Mouse (Mus musculus) heart, postnatal 25 days (tissue): ENCODE results near the gene Rabggta. TPM values are rescaled to one million over a fixed set of nuclear protein-coding genes. Genes with fewer than 3 reads are reported as not detected.
A peak's percentile ranks its signal among the peaks of the same experiment; 100 is the strongest.
"Not testable (repeated sequence)": the region's sequence is repeated elsewhere in the genome, so short reads cannot be mapped to it uniquely, and the experiment has no call there.

ENCODE experiments used
- DNase-seq: peaks from one replicate; pipeline ENCODE4 v3.0.0; 2022; ENCODE audit warnings: low spot score
- intact Hi-C: fragments of 180-260 bp; cut with DNase I; formaldehyde crosslinking; loops from one replicate; pipeline ENCODE4 v1.15.1; 2025
- total RNA-seq, 2 experiments: library from RNA; stranded (reverse); gene quantifications; 2 replicates each; pipeline ENCODE4 v1.2.3; 2021

The Rabggta gene
- total RNA-seq = 10 to 100 TPM; 13.0 to 13.4 TPM

DNA sequence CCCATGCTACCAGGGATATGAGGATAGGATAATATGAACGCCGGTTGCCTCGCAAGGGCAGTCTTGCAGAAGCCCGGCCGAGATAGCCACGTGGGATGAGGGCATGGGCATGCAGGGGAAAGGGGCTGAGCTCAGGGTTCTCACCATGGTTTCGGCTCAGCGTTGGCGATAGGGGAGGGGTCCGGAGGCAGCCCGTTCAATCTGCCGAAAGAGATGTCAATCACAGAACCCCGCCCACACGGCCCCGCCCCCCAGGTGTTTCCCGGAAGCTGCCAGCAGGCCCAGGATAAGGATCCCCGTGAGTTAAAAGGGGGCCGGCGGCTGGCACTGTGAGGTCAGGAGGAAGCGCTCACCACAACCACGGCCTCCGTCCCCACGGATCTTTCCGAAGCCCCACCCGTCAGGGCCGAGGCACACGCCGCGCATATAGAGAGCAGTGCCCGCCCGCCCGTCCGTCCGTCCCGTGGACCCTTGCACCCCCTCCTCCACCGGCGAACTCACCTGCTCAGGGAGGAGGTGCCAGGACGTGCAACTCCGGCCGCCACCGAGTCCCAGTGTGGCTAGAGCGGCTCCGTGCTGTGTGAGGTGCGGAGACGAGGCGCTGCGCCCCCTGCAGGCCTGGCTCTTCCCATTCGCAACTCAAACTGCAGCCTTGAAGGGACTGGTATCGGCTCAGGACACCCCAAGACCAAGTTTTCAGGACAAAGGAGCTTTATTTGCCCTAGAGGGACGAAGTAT lies at the start of gene Rabggta:
Gene Rabggta, minus strand, starts transcription at position 564 of the 738 bp plus-strand sequence.
- intact Hi-C loops = loop anchor here (2.0 kb wide), 1 partner anchor 39 kb away; no protein-coding TSS in a partner anchor
- peak; percentile 76 for DNase-seq

DNA sequence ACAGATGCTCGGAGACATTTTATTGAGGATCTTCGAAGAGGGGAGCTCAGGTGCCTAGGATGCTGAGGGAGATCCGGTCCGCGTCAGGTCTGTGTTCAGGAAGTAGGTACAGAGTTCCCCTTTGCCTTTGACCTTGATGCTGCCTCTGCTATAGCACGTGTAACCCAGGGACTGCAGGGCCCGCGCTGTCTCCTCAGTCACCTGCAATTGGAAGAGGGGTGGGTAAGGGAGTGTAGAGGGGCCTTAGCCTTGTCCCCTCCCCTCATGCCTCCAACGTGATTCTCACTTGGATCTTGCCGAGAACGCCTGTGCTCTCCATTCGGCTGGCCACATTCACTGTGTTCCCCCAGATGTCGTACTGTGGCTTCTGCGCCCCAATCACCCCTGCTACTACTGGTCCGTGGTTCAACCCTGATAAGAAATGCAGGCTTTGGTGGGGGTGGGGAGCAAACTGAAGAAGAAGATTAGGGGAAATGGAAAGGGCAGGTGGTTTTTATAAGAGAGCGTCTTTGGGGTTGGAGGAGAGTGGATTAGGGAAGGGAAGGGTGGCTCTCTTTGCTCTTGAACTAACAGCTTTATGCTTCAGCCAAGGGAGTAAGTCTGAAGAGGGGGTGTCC lies 47.1 kb upstream of the Rabggta start:
- DNase-seq = no peak
- intact Hi-C loops = no loop called here

DNA sequence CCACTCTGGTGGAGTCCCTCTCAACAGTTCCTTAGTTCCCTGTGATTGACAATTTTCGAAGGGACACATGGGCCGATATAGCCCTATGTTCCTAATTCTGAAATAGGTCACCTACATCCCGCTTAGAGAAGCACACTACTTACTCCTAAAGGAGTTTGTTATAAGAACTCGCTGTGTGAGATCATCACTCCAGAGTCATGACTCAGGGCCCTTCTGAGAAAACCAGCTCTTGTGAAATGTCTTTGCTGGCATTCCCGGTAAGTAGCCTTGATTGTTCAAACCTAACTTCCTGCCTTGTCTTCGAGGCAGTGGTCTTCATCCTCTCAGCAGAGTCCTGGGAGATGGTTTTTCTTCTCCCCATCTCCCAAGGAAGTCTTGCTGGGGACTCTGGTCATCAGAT lies 46.5 kb upstream of the Rabggta start:
- DNase-seq = no peak
- intact Hi-C loops = no loop called here

DNA sequence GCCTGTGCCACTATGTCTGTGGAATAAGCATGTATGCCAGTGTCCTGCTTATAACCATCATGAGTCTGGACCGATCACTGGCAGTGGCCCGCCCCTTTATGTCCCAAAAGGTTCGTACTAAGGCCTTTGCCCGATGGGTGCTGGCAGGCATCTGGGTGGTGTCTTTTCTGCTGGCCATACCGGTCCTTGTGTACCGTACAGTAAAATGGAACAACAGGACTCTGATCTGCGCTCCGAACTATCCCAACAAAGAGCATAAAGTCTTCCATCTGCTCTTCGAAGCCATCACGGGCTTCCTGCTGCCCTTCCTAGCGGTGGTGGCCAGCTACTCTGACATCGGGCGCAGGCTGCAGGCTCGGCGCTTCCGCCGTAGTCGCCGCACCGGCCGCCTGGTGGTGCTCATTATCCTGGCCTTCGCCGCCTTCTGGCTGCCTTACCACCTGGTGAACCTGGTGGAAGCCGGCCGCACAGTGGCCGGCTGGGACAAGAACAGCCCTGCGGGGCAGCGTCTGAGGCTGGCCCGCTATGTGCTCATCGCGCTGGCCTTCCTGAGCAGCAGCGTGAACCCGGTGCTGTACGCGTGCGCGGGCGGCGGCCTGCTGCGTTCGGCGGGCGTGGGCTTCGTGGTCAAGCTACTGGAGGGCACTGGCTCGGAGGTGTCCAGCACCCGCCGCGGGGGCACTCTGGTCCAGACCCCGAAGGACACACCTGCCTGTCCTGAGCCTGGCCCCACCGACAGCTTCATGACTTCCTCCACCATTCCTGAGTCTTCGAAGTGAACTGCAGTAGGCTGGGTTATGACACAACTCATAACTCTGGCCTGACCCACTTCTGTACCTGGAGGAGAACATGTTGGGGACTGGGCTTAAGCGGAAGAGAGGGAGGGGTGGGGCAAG lies 45.7 kb upstream of the Rabggta start:
- intact Hi-C loops = no loop called here
- DNase-seq = no peak

DNA sequence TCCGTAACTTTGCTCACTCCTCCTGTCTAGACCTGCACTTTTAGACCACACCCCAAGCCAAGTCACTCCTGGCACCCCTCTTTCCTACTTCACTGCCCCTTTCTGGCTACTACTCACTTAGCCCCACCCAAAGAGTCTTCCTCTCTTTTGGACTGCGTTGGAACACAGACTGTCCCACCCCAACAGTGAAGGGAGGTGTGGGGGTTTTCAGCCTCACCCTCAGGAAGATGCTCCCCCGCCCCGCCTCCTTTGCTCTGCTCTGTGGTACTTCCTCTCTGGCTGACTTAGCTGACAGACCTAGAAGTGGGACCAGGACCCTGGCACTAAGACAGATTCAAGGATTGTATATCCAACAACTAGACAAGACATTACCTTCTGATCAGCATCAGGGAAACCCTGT lies 43.6 kb upstream of the Rabggta start, which contains the start of gene Ltb4r1:
Gene Ltb4r1, plus strand, starts transcription at position 267 of the 400 bp plus-strand sequence.
- intact Hi-C loops = no loop called here
- DNase-seq = no peak

DNA sequence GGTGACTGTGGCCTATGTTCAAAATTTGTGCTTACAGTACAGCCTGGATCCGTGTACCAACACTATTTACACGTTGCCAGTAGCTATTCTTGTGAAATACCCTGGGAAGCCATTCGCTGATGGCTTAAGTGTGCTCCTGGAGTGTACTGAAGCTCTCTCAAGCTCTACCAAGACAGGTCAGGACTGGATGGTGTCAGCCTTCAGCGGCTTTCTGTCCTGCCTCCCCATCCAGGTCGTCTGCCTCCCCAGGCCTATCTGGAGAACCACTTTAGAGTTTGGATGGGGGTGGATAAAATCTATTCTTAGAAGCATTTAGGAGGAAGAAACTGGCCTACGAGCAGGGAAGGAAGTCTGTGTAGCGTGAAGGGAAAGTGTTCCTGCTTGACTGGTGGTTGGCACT lies 41.1 kb upstream of the Rabggta start:
- no peak for DNase-seq

DNA sequence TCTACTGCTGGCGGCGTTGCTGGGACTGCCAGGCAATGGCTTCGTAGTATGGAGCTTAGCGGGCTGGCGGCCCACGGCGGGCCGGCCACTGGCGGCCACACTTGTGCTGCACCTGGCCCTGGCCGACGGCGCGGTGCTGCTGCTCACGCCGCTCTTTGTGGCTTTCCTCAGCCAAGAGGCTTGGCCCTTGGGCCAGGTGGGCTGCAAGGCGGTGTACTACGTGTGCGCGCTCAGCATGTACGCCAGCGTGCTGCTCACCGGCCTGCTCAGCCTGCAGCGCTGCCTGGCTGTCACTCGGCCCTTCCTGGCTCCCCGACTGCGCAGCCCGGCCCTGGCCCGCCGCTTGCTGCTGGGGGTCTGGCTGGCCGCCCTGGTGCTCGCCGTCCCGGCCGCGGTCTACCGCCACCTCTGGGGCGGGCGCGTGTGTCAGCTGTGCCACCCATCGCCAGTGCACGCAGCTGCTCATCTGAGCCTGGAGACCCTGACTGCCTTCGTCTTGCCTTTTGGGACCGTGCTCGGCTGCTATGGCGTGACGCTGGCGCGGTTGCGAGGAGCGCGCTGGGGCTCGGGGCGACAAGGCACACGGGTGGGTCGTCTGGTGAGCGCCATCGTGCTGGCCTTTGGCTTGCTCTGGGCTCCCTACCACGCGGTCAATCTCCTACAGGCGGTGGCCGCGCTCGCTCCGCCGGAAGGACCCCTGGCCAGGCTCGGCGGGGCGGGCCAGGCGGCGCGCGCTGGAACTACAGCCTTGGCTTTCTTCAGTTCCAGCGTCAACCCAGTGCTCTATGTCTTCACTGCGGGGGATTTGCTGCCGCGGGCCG lies 40.1 kb upstream of the Rabggta start:
- intact Hi-C loops = no loop called here
- DNase-seq = no peak

More for the DNA sequence above, 41.1 kb upstream of the Rabggta start:
- intact Hi-C loops = no loop called here

DNA sequence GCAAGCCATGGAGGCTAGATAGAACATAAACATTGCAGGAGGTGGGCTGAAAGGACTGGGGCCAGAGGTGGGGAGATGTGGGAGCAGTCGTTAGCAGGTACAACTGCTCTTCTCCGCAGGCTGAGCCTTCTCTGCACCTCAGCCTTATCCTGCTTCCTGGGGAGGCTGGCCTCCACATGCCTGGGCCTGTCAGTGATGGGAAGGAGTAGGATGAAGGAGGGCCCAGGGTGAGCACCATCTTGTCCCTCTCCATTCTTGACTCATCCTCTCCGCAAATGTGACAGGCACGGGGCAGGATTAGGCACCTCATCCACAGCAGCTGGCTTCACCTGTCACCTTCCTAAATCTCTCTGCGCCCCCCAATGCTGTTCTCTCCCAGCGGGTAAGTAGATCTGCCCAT lies 39.1 kb upstream of the Rabggta start, which contains the start of gene Ltb4r2:
Gene Ltb4r2, plus strand, starts transcription at position 266 of the 400 bp plus-strand sequence.
- intact Hi-C loops = no loop called here
- no peak for DNase-seq

DNA sequence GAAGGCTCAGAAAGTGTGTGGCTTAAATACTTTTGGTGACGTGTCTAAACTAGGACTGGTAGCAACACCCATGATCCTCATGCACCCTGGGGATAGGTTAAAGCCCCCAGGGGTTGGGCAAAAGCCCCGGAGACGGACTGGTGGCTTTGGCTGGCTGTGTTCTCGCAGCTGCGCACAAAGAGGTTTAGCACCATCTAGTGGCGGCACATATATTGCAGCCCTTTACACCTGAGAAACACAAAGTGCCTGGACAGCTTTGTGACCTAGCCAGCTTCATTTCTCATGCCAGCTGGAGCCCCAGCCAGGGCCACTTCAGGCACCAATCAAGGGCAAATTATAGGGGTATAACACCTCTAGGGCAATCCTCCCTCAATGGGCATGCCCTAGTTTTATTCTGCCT lies 38.1 kb upstream of the Rabggta start:
- intact Hi-C loops = not testable (repeated sequence)
- peak; percentile 42 for DNase-seq

DNA sequence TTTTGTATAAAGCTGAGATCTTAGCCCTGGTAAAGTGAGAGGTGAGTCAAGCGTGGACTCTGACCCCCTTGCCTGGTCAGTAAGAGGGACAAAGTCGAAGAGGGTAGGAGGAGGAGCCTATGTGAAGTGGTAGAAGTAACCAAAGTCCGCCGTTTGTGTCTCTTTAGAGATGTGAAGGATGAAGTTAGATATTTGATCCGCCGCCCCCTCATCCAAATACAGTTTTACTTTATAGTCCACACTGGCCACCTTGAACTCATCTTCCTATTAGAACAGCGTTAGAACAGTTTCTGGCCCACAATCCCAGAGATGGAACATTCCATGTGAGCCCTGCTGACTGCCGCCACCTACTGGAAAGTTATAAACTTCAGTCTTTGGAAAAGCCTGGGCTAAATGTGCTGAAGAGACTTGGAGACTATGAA lies 36.3 kb upstream of the Rabggta start, which contains the start of gene Cideb:
Gene Cideb, minus strand, starts transcription at position 96 of the 422 bp plus-strand sequence.
- DNase-seq = no peak
- intact Hi-C loops = loop anchor here (5.0 to 10.0 kb wide), 2 partner anchors 131 to 264 kb away; partner anchors contain the start of gene Carmil3

DNA sequence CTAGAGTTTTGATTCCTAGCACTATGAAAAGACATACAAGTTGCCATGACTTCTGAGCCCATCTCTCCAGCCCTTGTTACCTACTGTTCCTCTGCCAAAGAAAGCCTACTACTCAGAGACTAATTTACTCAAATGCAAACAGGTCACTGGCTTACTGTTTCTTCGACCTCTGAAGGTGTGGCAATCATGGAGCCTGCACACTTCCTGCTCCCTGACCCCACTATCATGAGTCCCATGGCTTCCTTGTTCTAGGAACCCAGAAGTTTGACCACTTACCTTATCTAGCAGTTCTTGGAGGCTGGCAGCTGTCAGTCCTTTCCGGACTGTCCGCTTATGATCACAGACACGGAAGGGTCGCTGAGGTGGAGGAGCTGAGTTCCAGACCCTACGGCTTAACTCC lies 35.5 kb upstream of the Rabggta start:
- no peak for DNase-seq
- intact Hi-C loops = loop anchor here (5.0 to 10.0 kb wide), 2 partner anchors 130 to 263 kb away; partner anchors contain the start of gene Carmil3

DNA sequence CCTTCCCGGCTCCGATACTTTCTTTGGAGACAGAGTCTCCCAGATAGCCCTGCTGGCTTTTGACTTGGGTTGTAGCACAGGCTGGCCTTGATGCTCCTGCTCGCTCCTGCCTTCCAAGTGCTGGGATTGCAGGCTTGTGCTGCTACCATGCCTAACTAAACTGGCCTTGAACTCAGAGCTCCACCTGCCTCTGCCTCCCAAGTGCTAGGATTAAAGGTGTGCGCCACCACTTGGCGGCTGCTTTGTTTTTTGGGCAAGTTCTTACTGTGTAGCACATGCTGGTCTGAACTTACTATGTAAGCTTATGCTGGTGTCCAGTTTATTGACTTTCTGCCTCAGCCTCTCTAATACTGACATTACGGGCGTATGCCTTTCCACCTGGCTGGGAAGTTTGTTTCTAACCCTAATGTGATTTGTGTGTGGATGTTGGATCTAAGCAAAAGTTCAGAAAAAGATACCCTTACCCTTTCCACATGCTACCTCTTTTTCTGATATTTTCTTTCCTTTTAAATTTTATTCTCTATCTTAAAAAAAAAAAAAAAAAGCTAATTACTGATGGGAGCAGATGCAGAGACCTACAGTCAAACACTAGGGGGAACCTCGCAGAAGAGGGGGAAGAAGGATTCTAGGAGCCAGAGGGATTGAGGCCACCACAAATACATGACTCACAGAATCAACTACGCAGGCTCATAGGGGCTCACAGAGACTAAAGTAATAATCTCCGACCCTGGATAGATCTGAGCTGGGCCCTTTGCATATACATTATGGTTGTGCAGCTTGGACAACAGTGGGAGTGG lies 25.2 kb upstream of the Rabggta start:
- DNase-seq = no peak
- intact Hi-C loops = no loop called here

DNA sequence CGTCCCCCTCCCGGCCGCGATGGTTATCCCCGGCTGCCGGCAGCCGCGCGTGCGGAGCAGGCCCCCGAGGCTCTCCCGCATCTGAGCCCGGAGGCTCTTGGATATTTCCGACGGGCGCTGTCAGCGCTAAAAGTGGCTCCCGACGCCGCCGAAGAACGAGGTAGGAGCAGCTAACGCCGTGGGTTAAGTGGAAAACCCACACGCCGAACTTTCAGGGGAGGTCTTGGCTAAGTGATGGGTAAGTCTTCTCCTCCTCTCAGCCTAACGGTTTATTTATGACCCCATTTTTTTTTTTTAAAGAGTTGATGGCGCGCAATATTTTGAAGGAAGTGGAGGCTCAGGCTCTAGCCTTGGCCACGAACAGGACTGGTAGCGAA lies 23.8 kb upstream of the Rabggta start:
- DNase-seq = no peak
- intact Hi-C loops = loop anchor here (1.0 kb wide), 1 partner anchor 64 kb away; no protein-coding TSS in a partner anchor

DNA sequence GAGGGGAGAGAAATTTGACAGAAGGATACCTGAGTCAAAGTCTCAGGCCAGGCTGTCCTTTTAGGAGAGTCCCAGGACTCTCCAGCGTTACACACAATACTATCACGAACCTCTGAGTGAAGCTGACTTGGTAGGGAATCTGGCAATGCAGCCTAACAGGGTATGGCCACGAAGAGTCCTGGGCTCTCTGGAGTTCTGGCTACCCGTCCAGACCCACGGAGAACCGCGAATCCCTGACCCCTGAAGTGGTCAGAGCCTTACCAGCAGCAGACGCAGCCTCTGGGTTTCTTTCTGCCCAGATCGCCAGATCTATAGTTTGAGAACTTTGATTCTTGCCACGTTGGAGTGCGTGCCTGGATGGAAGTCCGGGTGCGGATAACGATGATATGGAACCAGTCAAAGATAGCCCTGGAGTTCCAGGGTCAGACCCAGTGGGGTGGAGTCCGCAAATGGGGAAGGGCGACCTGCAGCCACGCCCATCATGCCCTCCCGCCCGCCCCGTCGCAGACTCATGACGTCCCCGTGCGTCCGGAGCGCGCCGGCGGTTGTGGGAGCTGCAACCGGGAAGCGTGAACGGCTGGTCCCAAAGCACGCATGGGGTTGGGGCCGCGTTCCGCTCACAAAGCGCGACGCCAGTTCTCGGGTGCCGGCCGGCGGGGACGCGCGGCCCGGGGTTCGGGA lies 23.3 kb upstream of the Rabggta start, which contains the start of the genes Dhrs1 and Nop9:
Gene Dhrs1, minus strand, starts transcription at position 511 of the 681 bp plus-strand sequence.
Gene Nop9, plus strand, starts transcription at position 514 of the 681 bp plus-strand sequence.
- peak; percentile 76 for DNase-seq
- intact Hi-C loops = loop anchor here (1.0 kb wide), 1 partner anchor 63 kb away; no protein-coding TSS in a partner anchor

DNA sequence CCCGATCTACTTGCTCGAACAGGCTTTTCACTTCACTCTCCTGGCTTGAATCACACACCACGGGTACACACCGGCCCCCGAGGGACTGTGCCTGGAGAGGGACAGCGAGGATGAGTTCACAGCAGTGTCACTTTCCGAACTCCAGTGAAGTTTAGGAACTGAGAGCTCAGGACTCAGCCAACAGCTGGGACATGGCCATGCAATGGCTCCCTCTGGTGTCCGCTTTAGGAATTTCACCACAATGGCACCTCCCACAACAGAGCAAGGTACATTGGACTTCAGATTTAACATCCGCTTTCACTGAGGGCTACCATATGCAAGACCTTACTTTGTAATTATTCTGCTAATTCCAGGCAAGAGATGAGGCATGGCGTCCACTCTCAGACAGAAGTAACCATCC lies 21.6 kb upstream of the Rabggta start:
- peak; percentile 64 for DNase-seq
- intact Hi-C loops = loop anchor here (2.0 kb wide), 1 partner anchor 115 kb away; no protein-coding TSS in a partner anchor

DNA sequence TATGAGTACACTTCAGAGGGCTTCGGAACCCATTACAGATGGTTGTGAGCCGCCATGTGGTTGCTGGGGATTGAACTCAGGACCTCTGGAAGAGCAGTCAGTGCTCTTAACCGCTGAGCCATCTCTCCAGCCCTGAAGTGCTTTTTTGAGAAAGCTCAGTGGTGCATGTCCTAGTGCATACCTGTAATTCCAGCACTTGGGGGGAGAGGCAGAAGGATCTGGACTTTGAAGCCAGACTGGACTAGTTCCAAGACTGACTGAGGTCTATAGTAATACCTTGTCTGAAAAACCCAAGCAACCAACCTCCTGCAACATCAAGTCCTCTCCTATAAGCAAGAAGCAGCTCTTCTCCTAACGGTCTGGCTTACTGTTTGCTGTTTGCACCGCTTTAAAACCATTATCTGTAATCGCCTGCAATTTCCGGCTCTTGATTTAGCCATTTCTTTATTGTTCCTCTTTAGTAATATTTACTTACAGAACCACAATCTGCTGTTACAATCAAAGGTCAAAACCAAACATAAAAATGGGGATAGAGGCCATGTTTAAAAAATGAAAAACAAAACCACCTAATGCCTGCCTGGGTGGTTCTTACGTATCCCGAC lies 15.1 kb upstream of the Rabggta start:
- intact Hi-C loops = no loop called here
- DNase-seq = no peak

DNA sequence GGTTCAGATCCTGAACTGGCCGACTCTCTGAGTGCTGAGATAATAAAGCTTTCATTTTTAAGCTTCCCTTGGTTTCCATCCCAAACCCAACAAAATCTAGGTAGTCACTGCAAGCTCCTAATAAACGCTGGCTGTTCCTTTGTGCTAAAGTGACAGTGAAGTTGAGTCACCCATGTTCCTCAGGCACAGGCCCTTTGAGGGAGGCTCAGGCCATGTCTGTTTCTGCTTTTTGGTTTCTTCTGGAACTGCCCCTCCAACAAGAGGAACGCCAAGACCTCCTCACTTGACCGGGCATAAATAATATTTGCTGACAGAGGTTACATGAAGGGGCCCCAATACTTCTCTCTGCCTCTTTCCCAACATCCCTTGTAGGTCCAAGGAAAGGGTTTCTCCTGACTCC lies 13.7 kb upstream of the Rabggta start:
- intact Hi-C loops = no loop called here
- no peak for DNase-seq
